Mouse (Mus musculus): ENCODE results near the gene 1700016H13Rik. TPM values are rescaled to one million over a fixed set of nuclear protein-coding genes. Genes with fewer than 3 reads are reported as not detected.

1700016H13Rik gene
- polyA plus RNA-seq (2015; fragmentation: Nextera tagmentation; extraction: Ambion mirVana), result 0.12 TPM in 1 of 2 replicates, not detected in the other

GRCm38 (mm10) chr5:103655346-103656118 is at the start of gene 1700016H13Rik:
Gene 1700016H13Rik (minus strand): TSS chr5:103656010.

DNA sequence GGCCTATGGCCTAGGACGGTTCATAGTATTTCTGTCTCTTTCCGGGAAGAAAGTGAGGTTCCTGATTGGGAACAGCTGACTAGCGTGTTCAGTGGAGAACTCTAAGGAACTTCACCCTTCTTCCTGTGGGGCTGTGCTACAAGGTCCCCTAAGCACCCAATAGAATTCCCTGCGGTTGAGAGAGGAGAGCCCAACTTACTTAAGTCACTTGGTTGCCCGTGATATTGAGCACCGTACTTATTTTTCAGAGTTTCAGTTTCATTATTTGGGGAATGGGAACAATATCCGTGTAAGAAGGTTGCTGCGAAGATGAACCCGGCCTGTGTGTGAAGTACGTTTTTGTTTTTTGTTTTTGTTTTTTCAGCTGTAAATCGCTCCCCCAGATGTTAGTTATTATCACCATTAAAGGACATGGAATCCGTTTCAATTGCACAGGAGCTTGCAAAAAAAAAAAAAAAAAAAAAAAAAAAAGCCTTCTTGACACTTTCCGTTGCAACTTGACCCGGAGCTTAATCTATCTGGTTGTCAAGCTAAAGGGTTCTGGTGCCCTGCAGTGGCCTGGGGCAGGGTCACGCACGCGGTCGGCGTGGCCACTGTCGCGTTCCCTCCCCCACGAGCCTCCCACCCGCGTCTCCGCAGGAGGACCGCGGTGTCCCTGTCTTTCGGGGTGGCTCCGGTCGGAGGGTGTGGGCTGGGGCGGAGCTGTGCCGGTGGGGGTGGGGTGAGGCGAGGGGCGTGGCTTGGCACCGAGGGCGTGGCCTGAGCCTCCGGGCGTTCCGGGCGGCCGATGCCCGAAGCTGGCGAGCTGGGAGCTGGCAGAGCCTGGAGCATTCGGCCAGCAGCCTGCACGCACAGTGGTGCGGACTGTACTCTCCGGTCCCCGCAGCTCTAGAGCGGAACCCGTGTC is 36.1 kb upstream of the 1700016H13Rik start, which contains the start of gene Aff1:
TSS of gene Aff1 (plus strand) at position 751 of the 907 bp plus-strand sequence.

DNA sequence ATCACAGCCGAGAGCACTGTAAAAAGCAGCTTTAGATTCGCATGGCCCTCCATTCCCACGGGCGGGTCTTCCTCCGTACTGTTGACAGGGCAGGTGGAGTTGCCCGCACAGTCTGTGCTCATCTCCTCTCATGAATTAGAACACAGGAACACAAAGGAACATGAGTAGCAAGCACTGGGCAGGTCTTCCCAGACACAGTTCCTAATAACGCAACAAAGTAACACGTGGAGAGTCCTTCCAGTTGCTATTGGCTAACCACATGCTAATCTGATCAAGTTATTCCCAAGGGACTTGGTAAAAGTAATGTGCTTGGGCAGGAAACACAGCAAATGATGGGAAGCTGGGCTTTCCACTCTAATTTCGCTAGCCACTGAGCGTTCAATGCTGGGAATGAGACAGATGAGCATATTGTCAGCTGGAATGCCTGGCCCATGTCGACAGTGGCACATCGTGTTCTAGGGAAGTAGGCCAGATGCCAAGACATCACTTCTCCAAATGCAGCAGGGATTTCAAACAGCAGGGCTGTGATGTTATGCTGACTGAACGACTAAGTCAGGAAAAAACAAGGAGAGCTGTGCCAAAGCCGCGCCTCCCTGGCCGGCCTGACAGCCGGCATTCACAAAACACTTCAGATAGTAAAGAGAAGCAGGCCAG is 26.6 kb downstream of the 1700016H13Rik start, which contains the start of gene Slc10a6:
TSS of gene Slc10a6 (minus strand) at position 293 of the 654 bp plus-strand sequence.

Other genes starting within 250 kb of the 1700016H13Rik start
- 1.3 and 1.4 TPM in 2 replicates for gene Ptpn13, start 230.8 kb downstream of the 1700016H13Rik start, polyA plus RNA-seq (2015; fragmentation: Nextera tagmentation; extraction: Ambion mirVana)
- gene Slc10a6, start 26.6 kb downstream of the 1700016H13Rik start, polyA plus RNA-seq (2015; fragmentation: Nextera tagmentation; extraction: Ambion mirVana), result 1.1 and 2.2 TPM in 2 replicates
- 6.2 and 7.2 TPM in 2 replicates for gene Aff1, start 36.4 kb upstream of the 1700016H13Rik start, polyA plus RNA-seq (2015; fragmentation: Nextera tagmentation; extraction: Ambion mirVana)